Mouse (Mus musculus): Measurements from ENCODE around the gene Tmprss15.

The Tmprss15 gene

GRCm38 (mm10) chr16:79090997-79091396 lies at the start of gene Tmprss15:
Gene Tmprss15, minus strand, starts transcription at chr16:79091097.
- in situ Hi-C loops (cut with MboI; ENCODE audit: low pct_unique_long_range_greater_than_20kb in 1 of 2, low sequenced_read_pairs in 2 of 2, unreplicated experiment in 1 of 2) = no loop called here

DNA sequence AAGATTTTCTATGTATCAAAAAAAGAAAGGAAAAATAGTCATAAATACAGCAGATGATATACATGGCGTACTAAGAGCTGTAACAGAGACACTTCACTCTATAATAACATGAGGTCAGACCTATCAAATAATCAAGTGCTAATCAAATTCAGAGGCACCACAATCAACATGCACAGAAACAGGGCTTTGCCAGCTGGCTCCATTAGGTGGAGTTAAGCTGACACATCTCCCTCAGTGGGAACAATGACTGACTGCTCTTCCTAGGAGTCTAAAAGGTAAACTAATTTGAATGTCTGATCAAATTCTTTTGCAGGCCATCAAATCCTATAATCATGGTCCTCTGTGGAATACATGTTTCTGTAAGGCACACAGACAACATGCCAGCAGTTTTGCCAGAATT lies 24.0 kb upstream of the Tmprss15 start:
- in situ Hi-C loops (cut with MboI; ENCODE audit: low pct_unique_long_range_greater_than_20kb in 1 of 2, low sequenced_read_pairs in 2 of 2, unreplicated experiment in 1 of 2) = no loop called here

GRCm38 (mm10) chr16:79109516-79109915 lies 18.6 kb upstream of the Tmprss15 start:
- in situ Hi-C loops (cut with MboI; ENCODE audit: low pct_unique_long_range_greater_than_20kb in 1 of 2, low sequenced_read_pairs in 2 of 2, unreplicated experiment in 1 of 2) = no loop called here

DNA sequence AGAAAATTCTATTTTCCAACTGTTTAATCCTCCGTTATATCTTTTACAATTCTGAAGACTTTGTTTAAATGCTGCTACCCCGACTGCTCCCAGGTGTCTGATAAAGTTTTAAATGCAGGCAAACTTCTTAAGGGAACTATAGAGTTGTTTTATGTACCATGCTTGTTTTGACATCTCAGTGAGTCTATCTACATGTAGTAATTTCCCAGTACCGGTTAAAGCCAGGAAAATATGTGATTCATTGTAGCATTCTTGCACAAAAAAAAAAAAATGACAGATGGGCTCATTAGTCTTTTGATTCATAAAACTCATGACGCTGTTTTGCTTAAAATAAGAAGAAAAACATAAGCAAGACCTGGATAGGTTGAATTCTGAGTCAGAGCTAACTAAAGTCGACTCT lies 18.1 kb upstream of the Tmprss15 start:
- in situ Hi-C loops (cut with MboI; ENCODE audit: low pct_unique_long_range_greater_than_20kb in 1 of 2, low sequenced_read_pairs in 2 of 2, unreplicated experiment in 1 of 2) = no loop called here

GRCm38 (mm10) chr16:79100325-79100724 lies 9.4 kb upstream of the Tmprss15 start:
- in situ Hi-C loops (cut with MboI; ENCODE audit: low pct_unique_long_range_greater_than_20kb in 1 of 2, low sequenced_read_pairs in 2 of 2, unreplicated experiment in 1 of 2) = no loop called here

DNA sequence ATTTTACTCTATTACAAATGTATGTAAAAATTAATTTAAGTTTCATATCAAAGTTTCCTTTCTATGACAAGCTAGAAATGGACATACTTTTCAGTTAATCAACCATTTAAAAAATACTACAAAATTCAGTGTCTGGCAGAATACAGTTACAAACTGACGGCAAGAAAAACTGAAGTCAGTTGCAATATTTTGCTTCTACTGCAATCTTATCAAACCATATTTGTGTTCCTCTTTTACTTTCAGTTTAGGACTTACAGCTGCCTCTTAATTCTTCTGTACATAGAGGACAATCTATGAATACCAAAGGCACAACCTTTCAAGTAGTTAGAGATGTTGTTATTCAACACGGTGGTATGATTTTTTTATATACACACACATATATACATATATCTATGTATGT lies 7.4 kb upstream of the Tmprss15 start:
- in situ Hi-C loops (cut with MboI; ENCODE audit: low pct_unique_long_range_greater_than_20kb in 1 of 2, low sequenced_read_pairs in 2 of 2, unreplicated experiment in 1 of 2) = no loop called here

- in situ Hi-C loops (cut with MboI; ENCODE audit: low pct_unique_long_range_greater_than_20kb in 1 of 2, low sequenced_read_pairs in 2 of 2, unreplicated experiment in 1 of 2) = no loop called here
These were observed 4.3 kb downstream of the Tmprss15 start for GRCm38 (mm10) chr16:79086550-79086949.

- in situ Hi-C loops (cut with MboI; ENCODE audit: low pct_unique_long_range_greater_than_20kb in 1 of 2, low sequenced_read_pairs in 2 of 2, unreplicated experiment in 1 of 2) = loop anchor here in 1 of 2 experiments (25.0 kb wide), 1 partner anchor 427 kb away; no protein-coding TSS in a partner anchor
These were observed 27.0 kb downstream of the Tmprss15 start for GRCm38 (mm10) chr16:79063848-79064247.

GRCm38 (mm10) chr16:79058775-79059558 lies 31.9 kb downstream of the Tmprss15 start:
- in situ Hi-C loops (cut with MboI; ENCODE audit: low pct_unique_long_range_greater_than_20kb in 1 of 2, low sequenced_read_pairs in 2 of 2, unreplicated experiment in 1 of 2) = loop anchor here in 1 of 2 experiments (25.0 kb wide), 1 partner anchor 422 kb away; no protein-coding TSS in a partner anchor

DNA sequence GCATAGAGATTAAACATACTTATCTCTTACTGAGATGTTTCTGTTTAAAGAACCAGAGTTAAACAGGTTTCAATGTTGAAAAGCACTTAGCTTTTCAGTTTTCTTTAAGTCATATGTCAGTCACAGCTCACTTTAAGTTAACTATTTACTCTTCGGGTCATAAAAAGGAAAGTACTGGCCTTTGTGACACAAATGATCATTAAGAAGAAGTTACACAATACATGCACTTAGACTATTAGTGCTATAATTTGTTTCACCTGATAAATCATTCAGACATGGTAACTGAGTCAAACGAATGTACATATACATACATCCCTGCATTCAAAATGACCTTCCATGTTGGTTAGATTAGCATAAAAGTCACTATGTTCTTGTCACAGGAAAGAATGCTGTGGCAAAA lies 58.3 kb downstream of the Tmprss15 start:
- in situ Hi-C loops (cut with MboI; ENCODE audit: low pct_unique_long_range_greater_than_20kb in 1 of 2, low sequenced_read_pairs in 2 of 2, unreplicated experiment in 1 of 2) = no loop called here

DNA sequence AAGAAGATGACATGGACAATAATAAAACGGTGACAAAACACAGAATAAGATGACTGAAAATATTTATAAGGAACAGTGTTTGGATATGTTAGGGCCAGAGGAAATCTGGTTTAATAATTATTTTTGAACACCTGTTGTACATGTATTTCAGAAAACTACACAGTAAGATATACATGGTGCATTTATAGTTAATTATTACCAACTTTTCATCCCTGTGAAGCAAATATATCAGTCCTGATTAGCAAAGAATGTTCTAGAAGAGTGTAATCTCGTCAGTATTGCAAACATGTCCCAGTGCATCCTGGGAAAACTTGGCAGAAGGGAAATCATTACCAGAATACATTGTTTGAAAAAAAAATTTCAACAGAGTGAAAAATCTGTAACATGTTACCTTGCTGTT lies 88.1 kb downstream of the Tmprss15 start:
- in situ Hi-C loops (cut with MboI; ENCODE audit: low pct_unique_long_range_greater_than_20kb in 1 of 2, low sequenced_read_pairs in 2 of 2, unreplicated experiment in 1 of 2) = no loop called here

DNA sequence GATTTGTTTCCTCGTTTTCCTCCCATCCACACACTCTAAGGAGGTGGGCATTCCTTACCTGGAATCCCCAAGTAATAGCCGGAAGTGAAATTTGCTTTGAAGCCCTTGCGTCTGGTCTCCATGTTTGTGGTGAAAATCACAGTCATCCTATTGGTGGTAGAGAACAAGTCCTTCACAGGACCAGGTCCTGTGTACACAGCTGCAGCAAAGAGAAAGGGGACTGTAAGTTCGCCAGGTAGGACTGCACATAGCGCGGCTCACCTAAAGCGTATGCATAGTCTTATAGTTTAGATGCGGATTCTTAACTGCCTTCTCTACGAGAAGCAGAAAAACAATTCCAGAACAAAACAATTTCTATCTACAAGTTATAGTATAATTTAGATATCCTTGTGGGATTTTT lies 89.2 kb downstream of the Tmprss15 start:
- in situ Hi-C loops (cut with MboI; ENCODE audit: low pct_unique_long_range_greater_than_20kb in 1 of 2, low sequenced_read_pairs in 2 of 2, unreplicated experiment in 1 of 2) = no loop called here

DNA sequence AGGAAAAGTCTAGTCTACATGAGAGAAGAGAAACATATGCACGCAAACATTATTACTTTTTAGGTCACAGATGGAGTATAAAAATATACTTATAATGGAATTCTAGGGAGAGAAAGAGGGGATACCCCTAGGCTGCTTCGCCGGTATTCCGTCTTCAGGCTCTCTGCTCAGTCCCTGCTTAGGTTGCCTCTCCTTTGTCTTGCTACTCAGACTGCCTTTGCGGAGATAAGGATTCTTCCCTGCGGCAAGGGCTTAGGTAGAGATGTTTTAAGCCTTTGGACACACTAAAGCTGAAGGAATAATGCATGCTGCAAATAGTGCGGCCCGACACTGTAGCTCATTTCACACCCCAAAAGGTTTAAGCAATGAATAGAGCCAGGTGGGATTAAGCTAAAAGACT lies 114.5 kb downstream of the Tmprss15 start:
- in situ Hi-C loops (cut with MboI; ENCODE audit: low pct_unique_long_range_greater_than_20kb in 1 of 2, low sequenced_read_pairs in 2 of 2, unreplicated experiment in 1 of 2) = no loop called here

- in situ Hi-C loops (cut with MboI; ENCODE audit: low pct_unique_long_range_greater_than_20kb in 1 of 2, low sequenced_read_pairs in 2 of 2, unreplicated experiment in 1 of 2) = no loop called here
These were observed 116.8 kb downstream of the Tmprss15 start for GRCm38 (mm10) chr16:78974099-78974498.

DNA sequence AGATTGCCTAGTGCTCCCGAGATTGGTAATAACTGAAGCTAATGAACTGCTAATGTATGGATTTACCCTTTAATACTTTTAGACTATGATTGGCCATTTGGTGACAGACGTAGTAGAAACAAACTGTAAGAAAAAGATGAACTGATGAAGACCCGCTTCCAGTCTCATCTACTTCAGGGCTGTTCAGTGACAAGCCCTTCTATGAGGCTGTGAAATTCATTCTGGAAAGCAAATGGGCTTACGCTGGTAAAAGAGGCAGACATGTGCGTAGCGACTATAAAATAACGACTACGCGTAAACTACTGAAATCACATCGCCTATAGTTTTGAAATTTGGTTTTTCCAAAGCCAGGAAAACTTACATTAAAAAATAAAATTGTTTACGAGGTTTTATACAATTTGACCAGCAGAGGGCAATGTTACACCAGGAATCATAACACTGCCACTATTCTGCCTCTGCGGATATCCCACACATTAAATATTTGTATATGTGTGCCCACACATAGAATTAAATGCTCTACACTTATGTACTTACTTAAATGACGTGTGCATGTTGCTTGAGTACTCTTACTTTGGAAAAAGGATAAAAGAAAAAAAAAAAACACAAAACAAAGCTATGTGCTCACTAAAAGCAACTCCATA lies 121.7 kb downstream of the Tmprss15 start:
- in situ Hi-C loops (cut with MboI; ENCODE audit: low pct_unique_long_range_greater_than_20kb in 1 of 2, low sequenced_read_pairs in 2 of 2, unreplicated experiment in 1 of 2) = no loop called here

GRCm38 (mm10) chr16:78957434-78957833 lies 133.5 kb downstream of the Tmprss15 start:
- in situ Hi-C loops (cut with MboI; ENCODE audit: low pct_unique_long_range_greater_than_20kb in 1 of 2, low sequenced_read_pairs in 2 of 2, unreplicated experiment in 1 of 2) = no loop called here

DNA sequence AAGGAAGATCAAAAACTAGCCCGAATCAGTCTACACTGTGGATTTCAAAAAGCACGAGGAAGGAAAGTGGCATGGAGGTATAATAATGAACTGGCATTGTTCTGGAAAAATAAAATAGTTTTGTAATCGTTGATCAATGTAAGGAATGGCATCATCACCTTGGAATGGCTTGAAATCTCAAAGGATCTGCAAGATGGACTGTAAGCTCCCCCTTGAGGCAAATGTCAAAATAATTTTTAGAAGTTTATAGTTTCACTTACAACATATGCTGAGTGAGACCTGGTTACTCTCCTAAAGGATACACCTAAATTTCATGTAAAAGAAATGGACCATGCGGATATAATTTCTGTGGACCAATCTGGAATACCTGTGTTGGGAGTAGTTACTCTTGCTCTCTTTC lies 140.5 kb downstream of the Tmprss15 start:
- in situ Hi-C loops (cut with MboI; ENCODE audit: low pct_unique_long_range_greater_than_20kb in 1 of 2, low sequenced_read_pairs in 2 of 2, unreplicated experiment in 1 of 2) = no loop called here

DNA sequence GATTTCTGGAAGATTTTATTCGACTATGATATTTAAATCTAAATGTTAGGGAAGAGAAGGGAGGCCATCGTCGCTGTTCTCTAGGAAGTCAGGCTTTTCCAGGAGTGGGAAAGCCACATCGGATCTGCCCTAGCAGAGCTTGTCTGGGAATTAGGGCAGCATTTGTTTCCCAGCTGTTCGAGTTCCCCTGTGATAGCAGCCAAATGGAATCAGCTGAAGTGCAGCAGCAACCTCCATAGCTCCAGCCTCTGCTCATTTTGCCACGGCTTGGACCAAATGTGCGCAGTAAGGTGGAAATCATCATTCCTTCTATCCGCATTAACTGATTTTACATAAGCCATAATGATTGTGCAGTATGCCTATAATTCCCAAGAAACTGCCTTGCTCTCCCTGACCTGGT lies 153.1 kb downstream of the Tmprss15 start:
- in situ Hi-C loops (cut with MboI; ENCODE audit: low pct_unique_long_range_greater_than_20kb in 1 of 2, low sequenced_read_pairs in 2 of 2, unreplicated experiment in 1 of 2) = loop anchor here in 1 of 2 experiments (25.0 kb wide), 1 partner anchor 250 kb away; no protein-coding TSS in a partner anchor

DNA sequence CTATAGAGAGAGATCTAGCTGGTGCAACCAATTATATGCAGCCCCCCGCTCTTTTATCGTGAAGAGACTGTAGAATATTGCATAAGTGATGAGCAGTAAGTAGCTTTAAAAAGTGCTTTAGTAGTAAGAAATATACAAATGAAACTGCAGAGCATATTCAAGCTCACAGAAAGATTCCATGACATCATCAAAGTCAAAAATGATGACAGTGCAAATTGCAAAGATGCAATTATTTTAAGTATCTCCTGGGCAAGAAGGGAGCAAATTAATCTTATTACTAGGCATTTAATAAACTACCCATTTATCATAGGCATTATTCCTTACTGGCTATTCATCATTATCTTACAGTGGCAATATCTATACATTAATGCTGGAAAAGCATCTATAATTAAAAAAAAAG lies 156.6 kb downstream of the Tmprss15 start:
- in situ Hi-C loops (cut with MboI; ENCODE audit: low pct_unique_long_range_greater_than_20kb in 1 of 2, low sequenced_read_pairs in 2 of 2, unreplicated experiment in 1 of 2) = loop anchor here in 1 of 2 experiments (25.0 kb wide), 1 partner anchor 247 kb away; no protein-coding TSS in a partner anchor

Measured in mouse embryonic stem cell (cell line).